Mouse (Mus musculus) gastrocnemius, postnatal 4 days (tissue): ENCODE data around the gene Tubal3. TPM values are rescaled to one million over a fixed set of nuclear protein-coding genes. Genes with fewer than 3 reads are reported as not detected.

ENCODE experiments used
- DNase-seq, 2 experiments: peaks; one replicate each; pipeline ENCODE4 v3.0.0; 2021 to 2022; ENCODE audit warnings: low spot score in 2 of 2, mixed read lengths in 2 of 2
- microRNA-seq: library from miRNA; unstranded; fragments of <30 nt; microRNA quantifications from one replicate; pipeline ENCODE4 v1.2.0, GENCODE M21; 2021
- total RNA-seq, 2 experiments: library from RNA; stranded (reverse); gene quantifications; 2 replicates each; pipeline ENCODE4 v1.2.3; 2021

The Tubal3 gene
- total RNA-seq, 2 experiments from 2014 or later = not detected

- no peak for DNase-seq
Measured at GRCm38 (mm10) chr13:3913504-3913903, 4.6 kb upstream of the Tubal3 start.

- DNase-seq = no peak
Measured at GRCm38 (mm10) chr13:3924483-3924882, 6.4 kb downstream of the Tubal3 start.

GRCm38 (mm10) chr13:3925632-3926031, 7.6 kb downstream of the Tubal3 start:
- DNase-seq = no peak

- no peak for DNase-seq
Measured at GRCm38 (mm10) chr13:3926046-3926445, 8.0 kb downstream of the Tubal3 start.

- no peak for DNase-seq
Measured at GRCm38 (mm10) chr13:3944699-3945098, 26.6 kb downstream of the Tubal3 start.

GRCm38 (mm10) chr13:3945249-3945648, 27.2 kb downstream of the Tubal3 start, which contains the start of gene Ucn3:
Ucn3 (minus strand) TSS chr13:3945349.
- DNase-seq = no peak

GRCm38 (mm10) chr13:3947267-3947666, 29.2 kb downstream of the Tubal3 start:
- no peak for DNase-seq

- no peak for DNase-seq
Measured at GRCm38 (mm10) chr13:3949477-3949876, 31.4 kb downstream of the Tubal3 start.

GRCm38 (mm10) chr13:3951198-3951914, 33.3 kb downstream of the Tubal3 start:
- DNase-seq = no peak

GRCm38 (mm10) chr13:3968849-3969248, 50.8 kb downstream of the Tubal3 start:
- no peak for DNase-seq

Small RNA genes within 50 kb of the gene (microRNA-seq; reads per million reads assigned to microRNA genes)
- gene Gm22460 = not detected

Other genes starting within 250 kb of the Tubal3 start
- gene Calml3, start 114.0 kb upstream of the Tubal3 start, total RNA-seq = under 1 TPM; 0.18 to 0.20 TPM
- 1 to 10 TPM in 1 of 2 experiments, under 1 TPM in 1; 0.61 to 1.6 TPM for gene Calm4, start 80.5 kb upstream of the Tubal3 start, total RNA-seq
- not detected for gene Calm5, start 64.1 kb upstream of the Tubal3 start, total RNA-seq
- 10 to 100 TPM; 86.1 to 97.2 TPM for gene Net1, start 54 bp upstream of the Tubal3 start, total RNA-seq
- not detected for gene Ucn3, start 27.1 kb downstream of the Tubal3 start, total RNA-seq
- 1 to 10 TPM; 3.1 to 4.5 TPM for gene Akr1c14, start 130.7 kb downstream of the Tubal3 start, total RNA-seq
- gene Akr1c18, start 232.4 kb downstream of the Tubal3 start, total RNA-seq = 1 to 10 TPM; 2.0 to 3.1 TPM